Mouse (Mus musculus): ENCODE results near the gene Dguok. TPM values are rescaled to one million over a fixed set of nuclear protein-coding genes. Genes with fewer than 3 reads are reported as not detected.
A peak's percentile ranks its signal among the peaks of the same experiment; 100 is the strongest.

The Dguok gene
- polyA plus RNA-seq, 2 experiments: 77.0 to 104 TPM

DNA sequence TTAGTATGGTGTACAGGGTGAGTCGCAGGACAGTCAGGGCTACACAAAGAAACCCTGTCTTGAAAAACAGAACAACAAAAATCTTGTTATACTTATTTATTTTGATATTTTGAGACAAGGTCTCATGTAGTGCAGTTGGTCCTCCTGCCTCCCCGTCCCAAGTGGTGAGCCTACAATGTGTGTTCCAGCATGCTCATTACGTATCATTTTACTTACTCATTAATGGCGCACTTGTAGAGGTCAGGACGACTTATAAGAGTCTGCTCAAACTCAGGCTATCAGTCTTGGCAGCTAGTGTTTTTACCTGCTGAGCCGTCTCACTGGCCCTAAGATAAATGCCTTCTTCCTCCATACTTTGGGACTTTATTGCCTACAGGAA, 388 bp upstream of the Dguok start:
- DNase-seq (ENCODE audit: low spot score) (no peak), ATAC-seq (ENCODE audit: low FRiP score, low read depth) (peak; percentile 11; the same call in 1 of the 2 replicates)
- H3K4me1 ChIP-seq (ENCODE audit: control insufficient read depth, insufficient read depth, low read length): peaks cover 7% of the 10 kb centered on the region; the same call in 1 of the 2 replicates
- H3K27ac ChIP-seq (replicated peaks; ENCODE audit: low read depth, low read length): peak overlapping the region; percentile 96; the same call in 1 of the 2 replicates
- H3K9me3 ChIP-seq (ENCODE audit: control insufficient read depth, low read length): no peaks in the 10 kb centered on the region
- no peak for TF ChIP-seq POLR2A (IDR thresholded peaks at IDR 0.05; ENCODE audit: borderline replicate concordance, extremely low read depth, insufficient read depth, insufficient read length)
- H3K4me3 ChIP-seq (replicated peaks; ENCODE audit: low read length): peak overlapping the region; percentile 79
- peak overlapping the region; percentile 48 for H3K4me2 ChIP-seq (replicated peaks; ENCODE audit: low read depth, low read length, severe bottlenecking)
- no peaks in the 10 kb centered on the region for H3K27me3 ChIP-seq (ENCODE audit: control insufficient read depth, insufficient read depth, low read length)
- no peaks in the 10 kb centered on the region for H3K36me3 ChIP-seq (ENCODE audit: control insufficient read depth, insufficient read depth, low read length)
- 23% methylated on average over 6 of the region's 6 CpGs for WGBS
- peak overlapping the region; percentile 83 for H3K9ac ChIP-seq (ENCODE audit: low read depth, low read length, severe bottlenecking)

DNA sequence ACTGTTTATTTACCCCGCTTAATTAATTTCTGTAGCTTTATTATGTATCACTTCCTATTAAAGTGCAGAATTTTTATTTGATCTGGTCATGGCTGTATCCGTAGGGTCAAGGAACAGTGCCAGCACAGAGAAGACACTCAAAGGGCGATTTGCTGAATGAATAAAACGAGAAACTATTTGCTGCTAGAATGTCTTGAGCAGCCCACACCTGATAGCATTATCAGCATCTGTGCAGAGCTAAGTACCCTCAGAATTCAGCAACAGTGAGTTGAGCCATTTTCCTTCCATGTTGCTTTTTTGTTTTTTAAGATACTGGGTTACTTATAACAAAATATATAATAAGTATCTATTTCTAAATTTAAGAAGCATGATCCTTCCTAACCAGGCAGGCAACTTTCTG, 1.2 kb downstream of the Dguok start:
- Histone ChIP-seq H3K4me3 (replicated peaks; ENCODE audit: low read length) (peak overlapping the region; percentile 79), H3K4me1 (ENCODE audit: control insufficient read depth, insufficient read depth, low read length) (peaks cover 7% of the 10 kb centered on the region; the same call in 1 of the 2 replicates), H3K9ac (ENCODE audit: low read depth, low read length, severe bottlenecking) (no peak overlapping the region), H3K27me3 (ENCODE audit: control insufficient read depth, insufficient read depth, low read length) (no peaks in the 10 kb centered on the region), H3K36me3 (ENCODE audit: control insufficient read depth, insufficient read depth, low read length) (no peaks in the 10 kb centered on the region), H3K4me2 (replicated peaks; ENCODE audit: low read depth, low read length, severe bottlenecking) (peak overlapping the region; percentile 48), H3K9me3 (ENCODE audit: control insufficient read depth, low read length) (no peaks in the 10 kb centered on the region), H3K27ac (replicated peaks; ENCODE audit: low read depth, low read length) (no peak overlapping the region)
- TF ChIP-seq POLR2A (IDR thresholded peaks at IDR 0.05; ENCODE audit: borderline replicate concordance, extremely low read depth, insufficient read depth, insufficient read length): no peak
- DNase-seq (ENCODE audit: low spot score) (no peak), ATAC-seq (ENCODE audit: low FRiP score, low read depth) (no peak)
- 92% methylated on average over 4 of the region's 4 CpGs for WGBS

DNA sequence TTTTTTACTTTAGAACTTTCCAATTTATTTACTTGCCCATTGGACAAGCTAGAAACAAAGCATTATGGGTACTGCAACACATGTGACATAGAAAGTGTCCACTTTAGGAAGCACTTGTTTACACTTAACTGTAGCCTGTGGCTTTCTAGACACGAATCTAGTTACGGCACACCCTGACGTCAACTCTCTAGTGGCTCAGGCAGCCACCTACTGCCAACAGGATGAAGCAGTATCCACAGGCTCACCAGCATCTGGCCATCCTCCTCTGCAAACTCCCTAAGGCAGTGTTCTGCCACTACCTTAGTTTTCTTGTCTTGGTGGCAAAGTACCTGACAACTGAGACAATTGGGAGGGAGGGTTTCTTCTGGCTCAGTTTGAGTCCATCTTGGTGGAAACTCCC, 3.4 kb downstream of the Dguok start:
- Histone ChIP-seq H3K9me3 (ENCODE audit: control insufficient read depth, low read length) (no peaks in the 10 kb centered on the region), H3K4me2 (replicated peaks; ENCODE audit: low read depth, low read length, severe bottlenecking) (no peak overlapping the region), H3K27me3 (ENCODE audit: control insufficient read depth, insufficient read depth, low read length) (no peaks in the 10 kb centered on the region), H3K4me1 (ENCODE audit: control insufficient read depth, insufficient read depth, low read length) (peaks cover 7% of the 10 kb centered on the region; the same call in 1 of the 2 replicates), H3K36me3 (ENCODE audit: control insufficient read depth, insufficient read depth, low read length) (peaks cover 6% of the 10 kb centered on the region; the same call in 1 of the 2 replicates), H3K4me3 (replicated peaks; ENCODE audit: low read length) (no peak overlapping the region), H3K9ac (ENCODE audit: low read depth, low read length, severe bottlenecking) (no peak overlapping the region), H3K27ac (replicated peaks; ENCODE audit: low read depth, low read length) (no peak overlapping the region)
- no peak for ATAC-seq (ENCODE audit: low FRiP score, low read depth)
- WGBS: 85% methylated on average over 3 of the region's 3 CpGs
- TF ChIP-seq POLR2A (IDR thresholded peaks at IDR 0.05; ENCODE audit: borderline replicate concordance, extremely low read depth, insufficient read depth, insufficient read length): no peak
- no peak for DNase-seq (ENCODE audit: low spot score)

DNA sequence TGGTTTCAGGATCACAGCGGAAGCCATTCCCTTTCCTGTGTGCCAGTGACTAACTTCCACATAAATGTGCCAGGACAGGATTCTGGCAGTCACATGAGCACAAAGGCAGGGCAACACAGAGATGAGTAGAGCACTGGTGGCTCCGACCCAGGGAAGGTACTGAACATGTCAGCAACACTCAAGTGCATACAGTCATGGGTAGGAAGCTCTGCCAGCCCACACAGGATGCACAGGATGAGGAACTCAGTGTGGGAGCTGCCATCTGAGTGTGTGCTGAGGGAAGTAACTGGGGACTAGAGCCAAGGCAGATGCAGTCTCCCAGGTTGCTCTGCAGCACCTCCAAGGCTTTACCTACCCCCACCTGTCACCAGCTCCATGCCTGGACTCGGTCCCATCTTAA, 4.1 kb downstream of the Dguok start:
- Histone ChIP-seq H3K27ac (replicated peaks; ENCODE audit: low read depth, low read length) (no peak overlapping the region), H3K9ac (ENCODE audit: low read depth, low read length, severe bottlenecking) (no peak overlapping the region), H3K9me3 (ENCODE audit: control insufficient read depth, low read length) (no peaks in the 10 kb centered on the region), H3K4me1 (ENCODE audit: control insufficient read depth, insufficient read depth, low read length) (peaks cover 7% of the 10 kb centered on the region; the same call in 1 of the 2 replicates), H3K4me2 (replicated peaks; ENCODE audit: low read depth, low read length, severe bottlenecking) (no peak overlapping the region), H3K4me3 (replicated peaks; ENCODE audit: low read length) (no peak overlapping the region), H3K27me3 (ENCODE audit: control insufficient read depth, insufficient read depth, low read length) (no peaks in the 10 kb centered on the region), H3K36me3 (ENCODE audit: control insufficient read depth, insufficient read depth, low read length) (peaks cover 6% of the 10 kb centered on the region)
- DNase-seq (ENCODE audit: low spot score) (no peak), ATAC-seq (ENCODE audit: low FRiP score, low read depth) (no peak)
- TF ChIP-seq POLR2A (IDR thresholded peaks at IDR 0.05; ENCODE audit: borderline replicate concordance, extremely low read depth, insufficient read depth, insufficient read length): no peak
- WGBS: 94% methylated on average over 3 of the region's 3 CpGs

DNA sequence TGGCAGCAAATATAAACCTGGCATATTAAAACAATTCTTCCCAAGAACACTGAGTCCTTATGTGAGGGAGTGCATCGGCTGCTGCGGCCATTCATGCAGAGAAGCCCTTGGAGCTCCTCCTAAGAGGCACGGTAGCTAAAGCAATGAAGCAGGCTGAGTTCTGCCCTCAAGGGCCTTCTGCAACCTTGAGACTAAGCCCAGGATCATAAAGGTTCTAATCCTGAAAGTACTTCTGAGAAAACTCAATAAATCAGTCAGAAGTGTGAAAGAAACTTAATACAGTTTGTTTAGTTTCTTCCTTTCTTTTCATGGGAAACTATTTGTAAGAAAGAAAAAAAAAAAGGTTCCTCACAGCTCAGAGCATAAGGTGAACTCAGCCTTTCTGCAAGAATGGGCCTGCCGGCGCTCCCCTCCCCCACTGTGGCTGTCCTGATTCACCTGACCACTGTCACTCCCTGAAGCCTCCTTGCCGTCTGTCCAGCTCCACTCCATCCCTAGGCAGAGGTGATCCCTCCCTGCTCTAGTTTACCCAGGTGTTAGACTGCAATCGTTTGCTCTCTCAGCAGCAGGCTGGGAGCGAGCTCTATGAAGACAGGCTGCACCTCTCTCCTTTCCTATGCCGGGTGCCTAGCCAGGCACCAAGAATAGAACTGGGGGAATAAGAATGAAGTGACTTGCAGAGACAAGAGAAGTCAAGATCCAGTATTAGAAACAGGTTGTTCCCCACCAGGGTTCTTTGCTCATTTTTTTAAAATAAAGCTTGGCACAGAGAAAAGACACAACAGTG, 5.1 kb downstream of the Dguok start:
- no peaks in the 10 kb centered on the region for H3K9me3 ChIP-seq (ENCODE audit: control insufficient read depth, low read length)
- DNase-seq (ENCODE audit: low spot score) (no peak), ATAC-seq (ENCODE audit: low FRiP score, low read depth) (no peak)
- H3K9ac ChIP-seq (ENCODE audit: low read depth, low read length, severe bottlenecking): no peak overlapping the region
- 57% methylated on average over 9 of the region's 9 CpGs for whole genome bisulfite sequencing
- no peaks in the 10 kb centered on the region for H3K27me3 ChIP-seq (ENCODE audit: control insufficient read depth, insufficient read depth, low read length)
- TF ChIP-seq POLR2A (IDR thresholded peaks at IDR 0.05; ENCODE audit: borderline replicate concordance, extremely low read depth, insufficient read depth, insufficient read length): no peak
- H3K4me2 ChIP-seq (replicated peaks; ENCODE audit: low read depth, low read length, severe bottlenecking): no peak overlapping the region
- H3K36me3 ChIP-seq (ENCODE audit: control insufficient read depth, insufficient read depth, low read length): peaks cover 6% of the 10 kb centered on the region
- H3K27ac ChIP-seq (replicated peaks; ENCODE audit: low read depth, low read length): no peak overlapping the region
- H3K4me3 ChIP-seq (replicated peaks; ENCODE audit: low read length): no peak overlapping the region
- H3K4me1 ChIP-seq (ENCODE audit: control insufficient read depth, insufficient read depth, low read length): peaks cover 7% of the 10 kb centered on the region; the same call in 1 of the 2 replicates
